Mouse (Mus musculus) spleen, adult 2 months (tissue): ENCODE measurements at regions not wholly inside any gene's neighbourhood (a gene's known extent, or its start where the extent isn't known, plus 50 kb on each side); places are given as distances from the start of the nearest gene placed in this dataset.

Experiments used
- CTCF ChIP-seq: fragments of 200-500 bp; IDR thresholded peaks from 2 replicates; pipeline ENCODE4 v1.5.1; 2011; ENCODE audit warnings: mild to moderate bottlenecking, inconsistent platforms; ENCODE audit not compliant: insufficient read depth, insufficient read length, insufficient replicate concordance; ENCODE audit errors: extremely low read depth
- POLR2A ChIP-seq: fragments of 200-500 bp; IDR thresholded peaks from 2 replicates; pipeline ENCODE4 v1.6.1; 2011; ENCODE audit warnings: low read depth, low read length, inconsistent platforms

- TF ChIP-seq POLR2A, result no peak
- TF ChIP-seq CTCF, result no peak
These were observed 442.0 kb upstream of the Id4 start for GRCm38 (mm10) chr13:47818924-47819564.
